Mouse (Mus musculus): ENCODE data around the gene Gm4450.

DNA sequence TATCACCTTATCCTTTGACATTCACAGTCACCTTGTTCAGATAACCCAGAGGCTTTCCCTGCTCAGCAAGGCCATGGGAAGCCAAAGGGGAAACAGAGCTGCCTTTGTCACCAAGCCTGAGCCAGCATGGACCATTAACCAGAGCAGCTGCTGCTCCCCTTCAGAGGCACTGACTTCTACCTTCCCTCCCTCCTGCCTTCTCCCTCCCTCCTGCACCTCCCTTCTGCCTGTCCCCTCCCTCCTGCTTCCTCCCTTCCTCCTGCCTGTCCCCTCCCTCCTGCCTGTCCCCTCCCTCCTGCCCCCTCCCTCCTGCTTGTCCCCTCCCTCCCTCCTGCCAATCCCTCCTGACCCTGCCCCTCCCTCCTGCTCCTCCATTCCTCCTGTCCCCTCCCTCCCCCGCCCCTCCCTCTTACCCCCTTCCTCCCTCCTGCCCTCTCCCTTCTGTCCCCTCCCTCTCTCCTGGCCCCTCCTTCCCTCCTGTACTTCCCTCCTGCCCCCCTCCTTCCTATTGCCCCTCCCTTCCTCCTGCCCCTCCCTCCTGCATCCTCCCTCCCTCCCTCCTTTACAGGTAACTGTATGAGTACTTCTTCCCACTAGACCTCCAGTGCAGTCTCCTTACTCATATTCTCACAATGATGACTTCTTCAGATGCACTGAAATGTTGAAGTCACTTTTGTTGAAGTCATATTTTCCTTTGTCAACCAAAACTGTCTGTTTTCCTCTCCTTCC is 22.7 kb downstream of the Gm4450 start:
- TF ChIP-seq TAL1 (IDR thresholded peaks at IDR 0.05; ENCODE audit: low read length) (no peak), GATA1 (IDR thresholded peaks at IDR 0.05; ENCODE audit: low read length) (no peak)

Data from erythroblast, embryonic 14.5 days (primary cell).